Mouse (Mus musculus): Measurements from ENCODE around the gene Gm4981. TPM values are rescaled to one million over a fixed set of nuclear protein-coding genes. Genes with fewer than 3 reads are reported as not detected.
"Not testable (repeated sequence)": the region's sequence is repeated elsewhere in the genome, so short reads cannot be mapped to it uniquely, and the experiment has no call there.

Gm4981 gene
- not detected in 2 replicates for polyA plus RNA-seq (2015; fragmentation: Nextera tagmentation; extraction: Ambion mirVana)

GRCm38 (mm10) chr10:58236613-58237012 lies at the start of gene Gm4981:
Gene Gm4981, minus strand, starts transcription at chr10:58236701.
- no peak within 1 kb of the TSS for H3K9ac ChIP-seq (ENCODE audit: low read length)
- no peaks in the 10 kb centered on the region for H3K27me3 ChIP-seq (ENCODE audit: control insufficient read depth, insufficient read depth, low read length)
- H3K4me1 ChIP-seq (ENCODE audit: control insufficient read depth, insufficient read depth, low read length) = no peaks in the 10 kb centered on the region
- H3K9me3 ChIP-seq (replicated peaks; ENCODE audit: control insufficient read depth, low read length) = peaks cover 18% of the 10 kb centered on the region
- no peak within 1 kb of the TSS for H3K4me2 ChIP-seq (ENCODE audit: low read depth, low read length)
- H3K36me3 ChIP-seq (ENCODE audit: control insufficient read depth, insufficient read depth) = no peaks in the 10 kb centered on the region
- ATAC-seq (replicated peaks; ENCODE audit: extremely low read depth, insufficient read depth, low FRiP score) = no peak
- no peak within 1 kb of the TSS for H3K4me3 ChIP-seq (ENCODE audit: low read length)
- no peak within 1 kb of the TSS for H3K27ac ChIP-seq (ENCODE audit: low read length)
- 81% methylated on average over 10 of the region's 10 CpGs for WGBS

DNA sequence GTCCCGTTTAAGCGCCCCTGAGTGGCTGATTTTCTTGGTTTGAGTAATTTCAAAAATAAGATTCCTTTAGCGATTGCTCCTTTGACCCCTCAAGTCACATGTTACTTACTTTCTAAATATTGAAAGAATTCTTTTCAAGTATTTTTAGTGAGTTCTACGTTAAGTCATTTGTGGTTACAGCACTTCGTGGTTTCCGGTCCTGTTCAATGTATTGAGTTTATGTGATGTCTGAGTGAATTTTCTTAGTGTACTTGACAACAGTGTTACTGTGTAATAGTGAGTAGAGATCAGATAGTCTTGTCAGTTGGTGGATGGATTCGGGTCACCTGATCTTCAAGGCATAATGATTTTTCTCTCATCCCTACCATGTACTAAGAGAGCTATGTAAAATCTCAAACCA lies 45.7 kb upstream of the Gm4981 start:
- Histone ChIP-seq H3K4me2 (ENCODE audit: low read depth, low read length) (no peak overlapping the region), H3K4me3 (ENCODE audit: low read length) (no peak overlapping the region), H3K27me3 (ENCODE audit: control insufficient read depth, insufficient read depth, low read length) (no peaks in the 10 kb centered on the region), H3K9ac (ENCODE audit: low read length) (no peak overlapping the region), H3K36me3 (ENCODE audit: control insufficient read depth, insufficient read depth) (peaks cover 22% of the 10 kb centered on the region), H3K4me1 (ENCODE audit: control insufficient read depth, insufficient read depth, low read length) (no peaks in the 10 kb centered on the region), H3K9me3 (replicated peaks; ENCODE audit: control insufficient read depth, low read length) (no peaks in the 10 kb centered on the region), H3K27ac (ENCODE audit: low read length) (no peak overlapping the region)
- ATAC-seq (replicated peaks; ENCODE audit: extremely low read depth, insufficient read depth, low FRiP score) = no peak
- WGBS = 94% methylated on average over 7 of the region's 7 CpGs

DNA sequence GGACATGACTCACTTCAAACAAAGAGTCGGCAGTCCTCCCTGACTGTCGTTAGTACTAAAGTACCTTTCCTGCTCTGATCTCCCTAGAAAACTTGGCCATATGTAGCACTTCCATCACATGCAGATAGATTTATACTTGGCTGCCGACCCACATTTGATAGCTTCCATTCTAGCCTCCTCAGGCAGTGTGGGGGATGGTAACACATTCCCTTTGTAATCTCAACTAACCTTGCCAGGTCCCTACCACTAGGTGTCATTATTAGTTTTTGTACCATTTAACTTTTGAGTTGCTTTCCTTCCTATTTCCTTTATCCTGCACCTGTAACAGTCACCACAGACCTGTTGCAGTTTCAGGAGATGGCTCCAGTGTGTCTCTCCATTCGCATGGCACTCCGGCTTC lies 22.0 kb upstream of the Gm4981 start:
- WGBS = 52% methylated on average over 5 of the region's 5 CpGs
- Histone ChIP-seq H3K9ac (ENCODE audit: low read length) (no peak overlapping the region), H3K27ac (ENCODE audit: low read length) (0 out of 2 replicates have a peak overlapping the region, but pooled peaks have one; percentile 18), H3K4me2 (ENCODE audit: low read depth, low read length) (no peak overlapping the region), H3K4me3 (ENCODE audit: low read length) (no peak overlapping the region), H3K27me3 (ENCODE audit: control insufficient read depth, insufficient read depth, low read length) (no peaks in the 10 kb centered on the region), H3K4me1 (ENCODE audit: control insufficient read depth, insufficient read depth, low read length) (peaks cover 12% of the 10 kb centered on the region), H3K36me3 (ENCODE audit: control insufficient read depth, insufficient read depth) (peaks cover 24% of the 10 kb centered on the region), H3K9me3 (replicated peaks; ENCODE audit: control insufficient read depth, low read length) (no peaks in the 10 kb centered on the region)
- ATAC-seq (replicated peaks; ENCODE audit: extremely low read depth, insufficient read depth, low FRiP score) = no peak

GRCm38 (mm10) chr10:58255954-58256353 lies 19.5 kb upstream of the Gm4981 start:
- peak overlapping the region; percentile 94 for H3K4me3 ChIP-seq (ENCODE audit: low read length)
- H3K27me3 ChIP-seq (ENCODE audit: control insufficient read depth, insufficient read depth, low read length) = no peaks in the 10 kb centered on the region
- peaks cover 15% of the 10 kb centered on the region for H3K36me3 ChIP-seq (ENCODE audit: control insufficient read depth, insufficient read depth)
- H3K9ac ChIP-seq (ENCODE audit: low read length) = peak overlapping the region; percentile 83
- peak overlapping the region; percentile 74 for H3K4me2 ChIP-seq (ENCODE audit: low read depth, low read length)
- no peaks in the 10 kb centered on the region for H3K9me3 ChIP-seq (replicated peaks; ENCODE audit: control insufficient read depth, low read length)
- H3K27ac ChIP-seq (ENCODE audit: low read length) = peak overlapping the region; percentile 69; the same call in 1 of the 2 replicates
- 5% methylated on average over 4 of the region's 4 CpGs for WGBS
- ATAC-seq (replicated peaks; ENCODE audit: extremely low read depth, insufficient read depth, low FRiP score) = no peak
- peaks cover 12% of the 10 kb centered on the region for H3K4me1 ChIP-seq (ENCODE audit: control insufficient read depth, insufficient read depth, low read length)

GRCm38 (mm10) chr10:58255213-58255892 lies 18.9 kb upstream of the Gm4981 start, which contains the start of gene Gcc2:
Gene Gcc2, plus strand, starts transcription at chr10:58255497.
- no peaks in the 10 kb centered on the region for H3K9me3 ChIP-seq (replicated peaks; ENCODE audit: control insufficient read depth, low read length)
- H3K4me3 ChIP-seq (ENCODE audit: low read length) = peak within 1 kb of the TSS; percentile 94
- peaks cover 12% of the 10 kb centered on the region for H3K4me1 ChIP-seq (ENCODE audit: control insufficient read depth, insufficient read depth, low read length)
- peaks cover 12% of the 10 kb centered on the region for H3K36me3 ChIP-seq (ENCODE audit: control insufficient read depth, insufficient read depth)
- peak within 1 kb of the TSS; percentile 74 for H3K4me2 ChIP-seq (ENCODE audit: low read depth, low read length)
- WGBS = under 1% methylated on average over 50 of the region's 58 CpGs
- peak within 1 kb of the TSS; percentile 83 for H3K9ac ChIP-seq (ENCODE audit: low read length)
- peak within 1 kb of the TSS; percentile 69 for H3K27ac ChIP-seq (ENCODE audit: low read length)
- H3K27me3 ChIP-seq (ENCODE audit: control insufficient read depth, insufficient read depth, low read length) = no peaks in the 10 kb centered on the region
- ATAC-seq (replicated peaks; ENCODE audit: extremely low read depth, insufficient read depth, low FRiP score) = peak; percentile 98

DNA sequence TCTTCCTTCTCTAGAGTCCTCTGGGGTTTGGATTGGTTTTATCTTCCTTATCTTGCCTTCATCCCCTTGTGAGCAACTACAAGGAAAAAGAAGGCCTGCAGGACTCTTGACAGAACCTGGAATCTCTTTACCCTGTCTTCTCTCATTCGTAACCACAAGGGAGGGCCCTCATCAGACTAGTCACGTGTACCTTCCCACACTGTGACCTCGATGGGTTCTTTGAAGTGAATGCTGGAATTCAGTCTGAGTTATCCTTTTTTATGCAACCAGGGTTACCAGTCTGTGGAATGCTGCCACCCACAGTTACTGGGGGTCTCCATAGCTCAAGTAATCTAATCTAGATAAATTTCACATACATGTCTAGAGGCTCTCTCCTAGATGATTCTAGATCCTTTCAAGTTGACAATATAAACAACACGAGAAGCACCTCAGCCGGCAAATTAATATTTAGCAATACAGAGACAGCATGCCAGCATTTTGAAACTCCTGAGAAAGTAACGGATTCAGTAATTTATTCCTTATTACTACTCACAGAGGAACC lies 18.2 kb upstream of the Gm4981 start:
- H3K27ac ChIP-seq (ENCODE audit: low read length) = no peak overlapping the region
- WGBS = 36% methylated on average over 6 of the region's 6 CpGs
- ATAC-seq (replicated peaks; ENCODE audit: extremely low read depth, insufficient read depth, low FRiP score) = no peak

GRCm38 (mm10) chr10:58249535-58249934 lies 13.0 kb upstream of the Gm4981 start:
- Histone ChIP-seq H3K9ac (ENCODE audit: low read length) (no peak overlapping the region), H3K36me3 (ENCODE audit: control insufficient read depth, insufficient read depth) (no peaks in the 10 kb centered on the region), H3K4me3 (ENCODE audit: low read length) (no peak overlapping the region), H3K27me3 (ENCODE audit: control insufficient read depth, insufficient read depth, low read length) (no peaks in the 10 kb centered on the region), H3K4me1 (ENCODE audit: control insufficient read depth, insufficient read depth, low read length) (peaks cover under 1% of the 10 kb centered on the region; the same call in 1 of the 2 replicates), H3K4me2 (ENCODE audit: low read depth, low read length) (no peak overlapping the region), H3K27ac (ENCODE audit: low read length) (no peak overlapping the region), H3K9me3 (replicated peaks; ENCODE audit: control insufficient read depth, low read length) (no peaks in the 10 kb centered on the region)
- no peak for ATAC-seq (replicated peaks; ENCODE audit: extremely low read depth, insufficient read depth, low FRiP score)
- 18% methylated on average over 1 of the region's 1 CpGs for WGBS

More for the DNA sequence above, 18.2 kb upstream of the Gm4981 start:
- peaks cover 8% of the 10 kb centered on the region for H3K36me3 ChIP-seq (ENCODE audit: control insufficient read depth, insufficient read depth)
- H3K4me1 ChIP-seq (ENCODE audit: control insufficient read depth, insufficient read depth, low read length) = peaks cover 12% of the 10 kb centered on the region
- peak overlapping the region; percentile 94 for H3K4me3 ChIP-seq (ENCODE audit: low read length)
- no peaks in the 10 kb centered on the region for H3K9me3 ChIP-seq (replicated peaks; ENCODE audit: control insufficient read depth, low read length)
- peak overlapping the region; percentile 74 for H3K4me2 ChIP-seq (ENCODE audit: low read depth, low read length)
- peak overlapping the region; percentile 83 for H3K9ac ChIP-seq (ENCODE audit: low read length)
- no peaks in the 10 kb centered on the region for H3K27me3 ChIP-seq (ENCODE audit: control insufficient read depth, insufficient read depth, low read length)

- H3K27me3 ChIP-seq (ENCODE audit: control insufficient read depth, insufficient read depth, low read length); H3K9ac ChIP-seq (ENCODE audit: low read length); H3K4me1 ChIP-seq (ENCODE audit: control insufficient read depth, insufficient read depth, low read length); H3K4me3 ChIP-seq (ENCODE audit: low read length); H3K36me3 ChIP-seq (ENCODE audit: control insufficient read depth, insufficient read depth); H3K4me2 ChIP-seq (ENCODE audit: low read depth, low read length); H3K9me3 ChIP-seq (replicated peaks; ENCODE audit: control insufficient read depth, low read length); H3K27ac ChIP-seq (ENCODE audit: low read length): not testable (repeated sequence)
- peak; percentile 81 for ATAC-seq (replicated peaks; ENCODE audit: extremely low read depth, insufficient read depth, low FRiP score)
- 75% methylated on average over 7 of the region's 8 CpGs for WGBS
Observed at GRCm38 (mm10) chr10:58238984-58239740, 2.7 kb upstream of the Gm4981 start.

DNA sequence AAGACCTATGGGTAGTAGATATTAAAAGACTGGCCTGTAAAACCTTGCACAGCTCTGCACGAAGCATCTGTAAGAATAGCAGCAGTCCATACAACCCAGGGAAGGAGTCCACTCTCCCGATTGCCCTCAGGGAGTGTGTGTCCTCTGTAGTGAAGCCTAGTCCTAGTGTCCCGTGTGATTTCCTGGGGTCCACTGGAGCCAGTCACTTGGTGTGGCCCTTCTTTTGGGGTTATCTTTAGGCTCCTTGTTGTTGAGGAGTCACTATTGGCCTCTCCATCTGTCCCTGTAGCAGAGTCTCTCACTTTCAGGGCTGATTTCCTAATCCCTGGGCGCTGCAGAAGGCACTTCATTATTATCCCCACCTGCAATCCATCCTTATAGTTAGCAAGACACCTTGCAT lies 1.5 kb downstream of the Gm4981 start:
- H3K4me1 ChIP-seq (ENCODE audit: control insufficient read depth, insufficient read depth, low read length); H3K27ac ChIP-seq (ENCODE audit: low read length); H3K4me3 ChIP-seq (ENCODE audit: low read length); H3K9ac ChIP-seq (ENCODE audit: low read length); H3K4me2 ChIP-seq (ENCODE audit: low read depth, low read length); H3K27me3 ChIP-seq (ENCODE audit: control insufficient read depth, insufficient read depth, low read length); H3K36me3 ChIP-seq (ENCODE audit: control insufficient read depth, insufficient read depth); ATAC-seq (replicated peaks; ENCODE audit: extremely low read depth, insufficient read depth, low FRiP score): not testable (repeated sequence)
- H3K9me3 ChIP-seq (replicated peaks; ENCODE audit: control insufficient read depth, low read length) = peaks cover 23% of the 10 kb centered on the region
- 82% methylated on average over 4 of the region's 4 CpGs for WGBS
